Mouse (Mus musculus) lung, embryonic 14.5 days (tissue): Measurements from ENCODE around the gene Paqr5. TPM values are rescaled to one million over a fixed set of nuclear protein-coding genes. Genes with fewer than 3 reads are reported as not detected.
A peak's percentile ranks its signal among the peaks of the same experiment; 100 is the strongest.

ENCODE experiments used
- ATAC-seq: fragments of 200-750 bp; cut with Nextera tagmentation; 2 replicates; pipeline ENCODE4 v1.8.0; 2017; ENCODE audit warnings: mild to moderate bottlenecking, moderate TSS enrichment, moderate library complexity; ENCODE audit not compliant: insufficient read depth
- DNase-seq: peaks from one replicate; pipeline ENCODE4 v3.0.0-alpha.2; 2015
- H3K27ac ChIP-seq: fragments of 300-500 bp; sonication (generic); 2 replicates; pipeline ENCODE4 v1.5.1; 2014; ENCODE audit warnings: low read depth, mild to moderate bottlenecking, moderate library complexity
- H3K27me3 ChIP-seq: fragments of 300-500 bp; sonication (generic); 2 replicates; pipeline ENCODE4 v1.6.1; 2014; ENCODE audit warnings: low read length, control low read depth; ENCODE audit not compliant: insufficient read depth
- H3K36me3 ChIP-seq: fragments of 300-500 bp; sonication (generic); 2 replicates; pipeline ENCODE4 v1.6.1; 2014; ENCODE audit warnings: control low read depth; ENCODE audit not compliant: insufficient read depth
- H3K4me1 ChIP-seq: fragments of 300-500 bp; sonication (generic); 2 replicates; pipeline ENCODE4 v1.6.1; 2014; ENCODE audit warnings: antibody characterized with exemption, control low read depth; ENCODE audit not compliant: insufficient read depth
- H3K4me2 ChIP-seq: fragments of 300-500 bp; sonication (generic); 2 replicates; pipeline ENCODE4 v1.6.1; 2014; ENCODE audit warnings: mild to moderate bottlenecking
- H3K4me3 ChIP-seq: fragments of 300-500 bp; sonication (generic); 2 replicates; pipeline ENCODE4 v1.5.1; 2014; ENCODE audit warnings: low read depth, low read length
- H3K9ac ChIP-seq: fragments of 300-500 bp; sonication (generic); 2 replicates; pipeline ENCODE4 v1.6.1; 2014
- H3K9me3 ChIP-seq: fragments of 300-500 bp; sonication (generic); 2 replicates; pipeline ENCODE4 v1.6.1; 2016; ENCODE audit warnings: low read depth, low read length, control low read depth
- CTCF ChIP-seq: IDR thresholded peaks from 2 replicates; pipeline ENCODE4 v1.5.1; 2016; ENCODE audit warnings: antibody characterized with exemption, low read depth
- WGBS: fragments of 180-500 bp; shearing (Covaris S2); extraction: QIAGEN DNeasy Blood & Tissue Kit; methylation state at CpG from one replicate; pipeline ENCODE4 v1.1.7; 2014; 5-methylcytosine and 5-hydroxymethylcytosine counted together
- polyA plus RNA-seq: library from polyadenylated mRNA; unstranded; fragments of >200 nt; fragmentation: Nextera tagmentation; extraction: Ambion mirVana; gene quantifications from 2 replicates; pipeline ENCODE4 v1.2.1, GENCODE M21; 2014

Gene Paqr5
- polyA plus RNA-seq, 1 experiment from 2014 or later, result 3.7 TPM

- 85% methylated on average over 6 of the region's 6 CpGs for WGBS
- no peak overlapping the region for H3K4me2 ChIP-seq
- H3K4me1 ChIP-seq, result no peaks in the 10 kb centered on the region
- DNase-seq, result no peak
- no peaks in the 10 kb centered on the region for H3K27me3 ChIP-seq
- no peak overlapping the region for H3K27ac ChIP-seq
- H3K9me3 ChIP-seq, result no peaks in the 10 kb centered on the region
- TF ChIP-seq CTCF, result no peak
- ATAC-seq, result no peak
- no peak overlapping the region for H3K9ac ChIP-seq
- H3K36me3 ChIP-seq, result peaks cover 75% of the 10 kb centered on the region
- H3K4me3 ChIP-seq, result no peak overlapping the region
Measured at GRCm38 (mm10) chr9:61917436-61917835, 109.2 kb downstream of the Paqr5 start.

- H3K9ac ChIP-seq, result no peak overlapping the region
- no peak overlapping the region for H3K4me3 ChIP-seq
- H3K4me1 ChIP-seq, result no peaks in the 10 kb centered on the region
- H3K4me2 ChIP-seq, result no peak overlapping the region
- 74% methylated on average over 3 of the region's 3 CpGs for WGBS
- peaks cover 75% of the 10 kb centered on the region for H3K36me3 ChIP-seq
- no peaks in the 10 kb centered on the region for H3K27me3 ChIP-seq
- TF ChIP-seq CTCF, result no peak
- ATAC-seq, result no peak
- no peak for DNase-seq
- no peak overlapping the region for H3K27ac ChIP-seq
- H3K9me3 ChIP-seq, result no peaks in the 10 kb centered on the region
Measured at GRCm38 (mm10) chr9:61916986-61917385, 109.7 kb downstream of the Paqr5 start.

GRCm38 (mm10) chr9:61915393-61916005 lies 111.2 kb downstream of the Paqr5 start:
- Histone ChIP-seq H3K36me3 (peaks cover 70% of the 10 kb centered on the region), H3K4me2 (peak overlapping the region; percentile 85), H3K27me3 (no peaks in the 10 kb centered on the region), H3K4me3 (peak overlapping the region; percentile 89), H3K27ac (peak overlapping the region; percentile 91), H3K4me1 (no peaks in the 10 kb centered on the region), H3K9me3 (no peaks in the 10 kb centered on the region), H3K9ac (peak overlapping the region; percentile 93; the same call in 1 of the 2 replicates)
- 30% methylated on average over 4 of the region's 4 CpGs for WGBS
- no peak for ATAC-seq
- DNase-seq, result no peak
- TF ChIP-seq CTCF, result no peak

GRCm38 (mm10) chr9:61914917-61915300 lies 111.7 kb downstream of the Paqr5 start:
- Histone ChIP-seq H3K9me3 (no peaks in the 10 kb centered on the region), H3K36me3 (peaks cover 65% of the 10 kb centered on the region), H3K4me1 (no peaks in the 10 kb centered on the region), H3K9ac (peak overlapping the region; percentile 93), H3K27ac (peak overlapping the region; percentile 91), H3K4me2 (peak overlapping the region; percentile 85), H3K27me3 (no peaks in the 10 kb centered on the region), H3K4me3 (peak overlapping the region; percentile 89)
- ATAC-seq (no peak), DNase-seq (no peak)
- no peak for TF ChIP-seq CTCF
- 2% methylated on average over 13 of the region's 13 CpGs for WGBS

- Histone ChIP-seq H3K36me3 (peaks cover 64% of the 10 kb centered on the region), H3K4me3 (peak within 1 kb of the TSS; percentile 89)
Measured at GRCm38 (mm10) chr9:61914203-61914916, 112.3 kb downstream of the Paqr5 start, which contains the start of gene Rplp1. Rplp1 (minus strand) TSS chr9:61914542.

GRCm38 (mm10) chr9:61911300-61912128 lies 115.1 kb downstream of the Paqr5 start:
- DNase-seq, result no peak
- ATAC-seq, result no peak
- H3K4me3 ChIP-seq, result no peak overlapping the region
- no peak overlapping the region for H3K27ac ChIP-seq
- no peaks in the 10 kb centered on the region for H3K27me3 ChIP-seq
- TF ChIP-seq CTCF, result no peak
- H3K9ac ChIP-seq, result no peak overlapping the region
- H3K4me1 ChIP-seq, result no peaks in the 10 kb centered on the region
- no peak overlapping the region for H3K4me2 ChIP-seq
- H3K9me3 ChIP-seq, result no peaks in the 10 kb centered on the region
- WGBS, result 57% methylated on average over 6 of the region's 6 CpGs
- peaks cover 38% of the 10 kb centered on the region for H3K36me3 ChIP-seq

More at GRCm38 (mm10) chr9:61914203-61914916, 112.3 kb downstream of the Paqr5 start, which contains the start of gene Rplp1:
- Histone ChIP-seq H3K4me1 (no peaks in the 10 kb centered on the region), H3K27ac (peak within 1 kb of the TSS; percentile 91), H3K27me3 (no peaks in the 10 kb centered on the region), H3K4me2 (peak within 1 kb of the TSS; percentile 85), H3K9ac (peak within 1 kb of the TSS; percentile 93), H3K9me3 (no peaks in the 10 kb centered on the region)
- under 1% methylated on average over 67 of the region's 70 CpGs for WGBS
- no peak for TF ChIP-seq CTCF
- peak; percentile 95 for ATAC-seq
- DNase-seq, result peak; percentile 99
